Mouse (Mus musculus) intestine, embryonic 14.5 days (tissue): Measurements from ENCODE around the gene Alyref2. TPM values are rescaled to one million over a fixed set of nuclear protein-coding genes. Genes with fewer than 3 reads are reported as not detected.

ENCODE experiments used
- ATAC-seq: fragments of 200-750 bp; cut with Nextera tagmentation; replicated peaks from 2 replicates; pipeline ENCODE4 v1.8.0; 2017; ENCODE audit warnings: low read depth, moderate number of reproducible peaks, moderate TSS enrichment, moderate library complexity; ENCODE audit not compliant: low FRiP score, low TSS enrichment
- DNase-seq: peaks from one replicate; pipeline ENCODE4 v3.0.0-alpha.2; 2018; ENCODE audit warnings: low spot score
- H3K27ac ChIP-seq: fragments of 300-500 bp; sonication (generic); 2 replicates; pipeline ENCODE4 v1.5.1; 2014; ENCODE audit warnings: low read depth, mild to moderate bottlenecking, control low read depth
- H3K27me3 ChIP-seq: fragments of 300-500 bp; sonication (generic); replicated peaks from 2 replicates; pipeline ENCODE4 v1.6.1; 2014; ENCODE audit warnings: low read length, control low read depth; ENCODE audit not compliant: control insufficient read depth, insufficient read depth
- H3K36me3 ChIP-seq: fragments of 300-500 bp; sonication (generic); 2 replicates; pipeline ENCODE4 v1.6.1; 2014; ENCODE audit warnings: low read length, control low read depth; ENCODE audit not compliant: control insufficient read depth, insufficient read depth
- H3K4me1 ChIP-seq: fragments of 300-500 bp; sonication (generic); replicated peaks from 2 replicates; pipeline ENCODE4 v1.6.1; 2014; ENCODE audit warnings: low read length, control low read depth, mixed read lengths; ENCODE audit not compliant: control insufficient read depth, insufficient read depth
- H3K4me2 ChIP-seq: fragments of 300-500 bp; sonication (generic); 2 replicates; pipeline ENCODE4 v1.6.1; 2014; ENCODE audit warnings: low read length
- H3K4me3 ChIP-seq: fragments of 300-500 bp; sonication (generic); 2 replicates; pipeline ENCODE4 v1.5.1; 2014; ENCODE audit warnings: low read depth, low read length, control low read depth, mixed read lengths
- H3K9ac ChIP-seq: fragments of 300-500 bp; sonication (generic); 2 replicates; pipeline ENCODE4 v1.6.1; 2014; ENCODE audit warnings: mild to moderate bottlenecking, low read length
- H3K9me3 ChIP-seq: fragments of 300-500 bp; sonication (generic); 2 replicates; pipeline ENCODE4 v1.6.1; 2016; ENCODE audit warnings: low read length, control low read depth; ENCODE audit not compliant: control insufficient read depth
- WGBS: fragments of 180-500 bp; shearing (Covaris S2); extraction: QIAGEN DNeasy Blood & Tissue Kit; methylation state at CpG from one replicate; pipeline ENCODE4 v1.1.7; 2014; 5-methylcytosine and 5-hydroxymethylcytosine counted together
- polyA plus RNA-seq: library from polyadenylated mRNA; unstranded; fragments of >200 nt; fragmentation: Nextera tagmentation; extraction: Ambion mirVana; gene quantifications from 2 replicates; pipeline ENCODE4 v1.2.1, GENCODE M21; 2014

Alyref2 gene
- 10.9 and 12.3 TPM in 2 replicates for polyA plus RNA-seq

DNA sequence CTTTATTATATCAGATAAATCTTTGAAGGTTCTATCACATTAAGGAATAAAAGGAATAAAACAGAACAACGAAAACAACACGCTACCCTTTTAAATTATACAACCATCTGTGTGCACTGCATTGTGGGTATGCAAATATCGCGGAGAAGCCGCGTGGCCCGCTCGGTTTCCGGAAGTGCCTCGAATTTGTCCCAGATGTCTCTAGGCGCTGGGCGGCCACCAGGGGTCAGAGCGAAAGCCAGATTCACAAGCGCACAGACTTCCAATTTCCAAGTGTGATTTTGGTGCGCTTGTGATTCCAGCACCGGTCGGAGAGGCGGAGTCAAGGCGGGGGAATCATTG, at the start of gene Alyref2:
TSS of gene Alyref2 (plus strand) at position 229 of the 342 bp plus-strand sequence.
- H3K4me3 ChIP-seq, result peak within 1 kb of the TSS; percentile 56

DNA sequence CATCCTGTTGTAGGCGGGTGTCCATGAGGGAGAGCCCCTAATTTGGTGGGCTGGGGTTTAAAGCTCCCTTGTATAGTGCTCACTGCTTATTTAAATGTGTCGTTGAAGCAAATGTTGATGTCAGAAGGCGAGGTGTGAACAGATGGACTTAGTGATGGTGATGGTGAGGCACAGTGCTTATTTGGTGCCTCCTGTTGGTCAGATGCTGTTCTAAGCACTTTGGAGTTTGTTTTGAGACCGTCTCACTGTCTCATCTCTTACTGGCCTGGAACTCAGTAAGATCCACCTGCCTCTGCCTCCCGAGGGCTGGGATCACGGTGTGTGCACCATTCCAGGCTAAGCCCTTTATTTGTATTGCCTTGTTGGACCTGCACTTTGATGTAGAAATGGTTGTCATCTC, 48.4 kb upstream of the Alyref2 start:
- Histone ChIP-seq H3K36me3 (no peaks in the 10 kb centered on the region), H3K4me3 (no peak overlapping the region), H3K4me2 (no peak overlapping the region), H3K9me3 (no peaks in the 10 kb centered on the region), H3K4me1 (no peaks in the 10 kb centered on the region), H3K9ac (no peak overlapping the region), H3K27ac (no peak overlapping the region), H3K27me3 (no peaks in the 10 kb centered on the region)
- no peak for ATAC-seq
- 89% methylated on average over 6 of the region's 6 CpGs for WGBS
- no peak for DNase-seq

More for the DNA sequence above, at the start of gene Alyref2:
- H3K9me3 ChIP-seq, result 0 out of 2 replicates have a peak, but pooled peaks cover 3% of the 10 kb centered on the region
- H3K4me1 ChIP-seq, result peaks cover 8% of the 10 kb centered on the region
- H3K36me3 ChIP-seq, result no peaks in the 10 kb centered on the region
- peak; percentile 86 for ATAC-seq
- H3K27ac ChIP-seq, result peak within 1 kb of the TSS; percentile 93
- under 1% methylated on average over 19 of the region's 19 CpGs for WGBS
- peak within 1 kb of the TSS; percentile 74 for H3K9ac ChIP-seq
- DNase-seq, result peak; percentile 93
- H3K4me2 ChIP-seq, result peak within 1 kb of the TSS; percentile 63
- H3K27me3 ChIP-seq, result no peaks in the 10 kb centered on the region

DNA sequence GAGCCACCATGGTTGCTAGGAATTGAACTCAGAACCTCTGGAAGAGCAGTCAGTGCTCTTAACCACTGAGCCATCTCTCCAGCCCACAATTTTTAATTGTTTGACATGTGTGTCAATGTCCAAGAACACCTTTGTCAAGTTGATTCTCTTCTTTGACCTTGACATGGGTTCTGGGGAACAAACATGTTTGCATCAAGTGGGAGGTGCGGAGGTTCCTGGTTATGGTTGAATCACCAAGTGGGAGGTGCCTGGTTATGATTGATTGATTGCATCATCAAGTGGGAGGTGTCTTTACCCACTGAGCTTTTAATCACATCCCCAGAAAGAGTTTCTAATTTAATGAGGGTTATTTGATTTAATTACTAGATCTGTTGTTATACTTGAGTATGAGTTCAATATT, 45.7 kb upstream of the Alyref2 start:
- Histone ChIP-seq H3K4me3 (no peak overlapping the region), H3K36me3 (peaks cover 11% of the 10 kb centered on the region), H3K27me3 (no peaks in the 10 kb centered on the region), H3K27ac (no peak overlapping the region), H3K9me3 (peaks cover 4% of the 10 kb centered on the region; the same call in 1 of the 2 replicates), H3K9ac (no peak overlapping the region), H3K4me1 (no peaks in the 10 kb centered on the region), H3K4me2 (no peak overlapping the region)
- WGBS, result 88% methylated on average over 1 of the region's 1 CpGs
- ATAC-seq (no peak), DNase-seq (no peak)

GRCm38 (mm10) chr1:171459791-171460190, 43.5 kb upstream of the Alyref2 start:
- Histone ChIP-seq H3K4me2 (no peak overlapping the region), H3K4me1 (no peaks in the 10 kb centered on the region), H3K4me3 (no peak overlapping the region), H3K36me3 (peaks cover 16% of the 10 kb centered on the region), H3K27me3 (no peaks in the 10 kb centered on the region), H3K27ac (no peak overlapping the region), H3K9ac (no peak overlapping the region), H3K9me3 (peaks cover 4% of the 10 kb centered on the region; the same call in 1 of the 2 replicates)
- DNase-seq (no peak), ATAC-seq (no peak)
- 62% methylated on average over 5 of the region's 5 CpGs for WGBS

- WGBS, result 95% methylated on average over 22 of the region's 22 CpGs
- H3K27ac ChIP-seq, result no peak overlapping the region
- DNase-seq (no peak), ATAC-seq (no peak)
- no peak overlapping the region for H3K4me2 ChIP-seq
- peaks cover 4% of the 10 kb centered on the region; the same call in 1 of the 2 replicates for H3K9me3 ChIP-seq
- H3K27me3 ChIP-seq, result no peaks in the 10 kb centered on the region
- no peak overlapping the region for H3K4me3 ChIP-seq
- no peaks in the 10 kb centered on the region for H3K4me1 ChIP-seq
- no peak overlapping the region for H3K9ac ChIP-seq
- peaks cover 16% of the 10 kb centered on the region for H3K36me3 ChIP-seq
These were observed 42.5 kb upstream of the Alyref2 start for GRCm38 (mm10) chr1:171460551-171461503.

GRCm38 (mm10) chr1:171463133-171463532, 40.1 kb upstream of the Alyref2 start:
- no peak for ATAC-seq

DNA sequence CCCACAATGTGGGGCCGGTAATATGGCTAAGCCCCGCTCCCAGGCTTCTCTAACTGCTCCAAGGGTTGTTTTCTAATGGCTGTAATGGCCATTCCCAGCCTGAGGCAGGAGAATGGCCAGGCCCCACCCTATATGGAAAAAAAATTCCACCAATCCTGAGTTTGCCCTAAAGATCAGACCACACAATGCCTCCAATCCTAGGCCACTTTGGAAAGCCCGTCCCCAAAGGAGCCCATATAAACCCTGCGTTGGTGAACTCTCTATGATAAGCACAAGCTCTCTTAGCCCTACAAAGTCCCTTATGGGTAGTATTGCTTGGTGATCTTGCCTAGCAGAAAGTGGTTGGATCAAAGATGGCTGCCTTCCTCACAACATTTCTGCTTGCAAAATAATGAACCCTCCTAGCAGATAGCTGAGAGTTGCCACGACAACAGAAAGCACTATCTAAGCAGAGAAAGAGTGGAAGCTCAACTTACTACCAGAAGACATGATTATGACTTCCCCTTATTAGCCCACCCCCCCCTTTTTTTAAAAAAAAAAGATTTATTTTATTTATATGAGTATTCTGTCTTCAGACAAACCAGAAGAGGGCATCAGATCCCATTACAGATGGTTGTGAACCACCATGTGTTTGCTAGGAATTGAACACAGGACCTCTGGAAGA, 37.4 kb upstream of the Alyref2 start:
- Histone ChIP-seq H3K27ac (no peak overlapping the region), H3K36me3 (peaks cover 16% of the 10 kb centered on the region), H3K9ac (no peak overlapping the region), H3K9me3 (peaks cover 4% of the 10 kb centered on the region; the same call in 1 of the 2 replicates), H3K4me2 (no peak overlapping the region), H3K27me3 (no peaks in the 10 kb centered on the region), H3K4me3 (no peak overlapping the region), H3K4me1 (no peaks in the 10 kb centered on the region; the same call in 1 of the 2 replicates)
- ATAC-seq (no peak), DNase-seq (no peak)
- 88% methylated on average over 5 of the region's 5 CpGs for WGBS

More at GRCm38 (mm10) chr1:171463133-171463532, 40.1 kb upstream of the Alyref2 start:
- no peak for DNase-seq
- H3K36me3 ChIP-seq, result peaks cover 16% of the 10 kb centered on the region
- 98% methylated on average over 3 of the region's 3 CpGs for WGBS
- no peaks in the 10 kb centered on the region for H3K27me3 ChIP-seq
- H3K9me3 ChIP-seq, result peaks cover 4% of the 10 kb centered on the region; the same call in 1 of the 2 replicates
- no peaks in the 10 kb centered on the region for H3K4me1 ChIP-seq
- no peak overlapping the region for H3K27ac ChIP-seq
- no peak overlapping the region for H3K4me2 ChIP-seq
- no peak overlapping the region for H3K4me3 ChIP-seq
- H3K9ac ChIP-seq, result no peak overlapping the region

- Histone ChIP-seq H3K27ac (no peak overlapping the region), H3K9ac (no peak overlapping the region), H3K27me3 (no peaks in the 10 kb centered on the region), H3K36me3 (peaks cover 10% of the 10 kb centered on the region), H3K4me2 (no peak overlapping the region), H3K9me3 (peaks cover 4% of the 10 kb centered on the region; the same call in 1 of the 2 replicates), H3K4me1 (no peaks in the 10 kb centered on the region; the same call in 1 of the 2 replicates), H3K4me3 (no peak overlapping the region)
- WGBS, result 81% methylated on average over 4 of the region's 4 CpGs
- DNase-seq, result no peak
- no peak for ATAC-seq
These were observed 36.7 kb upstream of the Alyref2 start for GRCm38 (mm10) chr1:171466565-171466964.
